Mouse (Mus musculus) lung, embryonic 14.5 days (tissue): Measurements from ENCODE around the gene Dact2. TPM values are rescaled to one million over a fixed set of nuclear protein-coding genes. Genes with fewer than 3 reads are reported as not detected.

ENCODE experiments used
- ATAC-seq: fragments of 200-750 bp; cut with Nextera tagmentation; 2 replicates; pipeline ENCODE4 v1.8.0; 2017; ENCODE audit warnings: mild to moderate bottlenecking, moderate TSS enrichment, moderate library complexity; ENCODE audit not compliant: insufficient read depth
- DNase-seq: peaks from one replicate; pipeline ENCODE4 v3.0.0-alpha.2; 2015
- H3K27ac ChIP-seq: fragments of 300-500 bp; sonication (generic); 2 replicates; pipeline ENCODE4 v1.5.1; 2014; ENCODE audit warnings: low read depth, mild to moderate bottlenecking, moderate library complexity
- H3K27me3 ChIP-seq: fragments of 300-500 bp; sonication (generic); 2 replicates; pipeline ENCODE4 v1.6.1; 2014; ENCODE audit warnings: low read length, control low read depth; ENCODE audit not compliant: insufficient read depth
- H3K36me3 ChIP-seq: fragments of 300-500 bp; sonication (generic); 2 replicates; pipeline ENCODE4 v1.6.1; 2014; ENCODE audit warnings: control low read depth; ENCODE audit not compliant: insufficient read depth
- H3K4me1 ChIP-seq: fragments of 300-500 bp; sonication (generic); 2 replicates; pipeline ENCODE4 v1.6.1; 2014; ENCODE audit warnings: antibody characterized with exemption, control low read depth; ENCODE audit not compliant: insufficient read depth
- H3K4me2 ChIP-seq: fragments of 300-500 bp; sonication (generic); 2 replicates; pipeline ENCODE4 v1.6.1; 2014; ENCODE audit warnings: mild to moderate bottlenecking
- H3K4me3 ChIP-seq: fragments of 300-500 bp; sonication (generic); 2 replicates; pipeline ENCODE4 v1.5.1; 2014; ENCODE audit warnings: low read depth, low read length
- H3K9ac ChIP-seq: fragments of 300-500 bp; sonication (generic); 2 replicates; pipeline ENCODE4 v1.6.1; 2014
- H3K9me3 ChIP-seq: fragments of 300-500 bp; sonication (generic); 2 replicates; pipeline ENCODE4 v1.6.1; 2016; ENCODE audit warnings: low read depth, low read length, control low read depth
- CTCF ChIP-seq: IDR thresholded peaks from 2 replicates; pipeline ENCODE4 v1.5.1; 2016; ENCODE audit warnings: antibody characterized with exemption, low read depth
- WGBS: fragments of 180-500 bp; shearing (Covaris S2); extraction: QIAGEN DNeasy Blood & Tissue Kit; methylation state at CpG from one replicate; pipeline ENCODE4 v1.1.7; 2014; 5-methylcytosine and 5-hydroxymethylcytosine counted together
- polyA plus RNA-seq: library from polyadenylated mRNA; unstranded; fragments of >200 nt; fragmentation: Nextera tagmentation; extraction: Ambion mirVana; gene quantifications from 2 replicates; pipeline ENCODE4 v1.2.1, GENCODE M21; 2014

The Dact2 gene
- polyA plus RNA-seq, 1 experiment from 2014 or later = 7.5 TPM

- no peak overlapping the region for H3K4me2 ChIP-seq
- no peak overlapping the region for H3K27ac ChIP-seq
- no peak for ATAC-seq
- no peak for TF ChIP-seq CTCF
- DNase-seq = no peak
- no peaks in the 10 kb centered on the region for H3K4me1 ChIP-seq
- H3K36me3 ChIP-seq = no peaks in the 10 kb centered on the region
- H3K9ac ChIP-seq = no peak overlapping the region
- 75% methylated on average over 7 of the region's 7 CpGs for WGBS
- no peaks in the 10 kb centered on the region for H3K27me3 ChIP-seq
- H3K9me3 ChIP-seq = no peaks in the 10 kb centered on the region
- no peak overlapping the region for H3K4me3 ChIP-seq
These were observed 8.7 kb upstream of the Dact2 start for GRCm38 (mm10) chr17:14212796-14213195.

GRCm38 (mm10) chr17:14207093-14207561 lies 3.0 kb upstream of the Dact2 start:
- DNase-seq = no peak
- no peaks in the 10 kb centered on the region for H3K4me1 ChIP-seq
- 21% methylated on average over 5 of the region's 5 CpGs for WGBS
- peaks cover 34% of the 10 kb centered on the region for H3K27me3 ChIP-seq
- no peaks in the 10 kb centered on the region for H3K36me3 ChIP-seq
- no peak overlapping the region for H3K4me3 ChIP-seq
- ATAC-seq = no peak
- H3K9ac ChIP-seq = no peak overlapping the region
- no peak overlapping the region for H3K4me2 ChIP-seq
- no peak for TF ChIP-seq CTCF
- no peak overlapping the region for H3K27ac ChIP-seq
- H3K9me3 ChIP-seq = no peaks in the 10 kb centered on the region

- peaks cover 45% of the 10 kb centered on the region for H3K27me3 ChIP-seq
- no peak overlapping the region for H3K4me2 ChIP-seq
- ATAC-seq = 0 out of 2 replicates have a peak, but pooled peaks have one; percentile 12
These were observed 2.0 kb upstream of the Dact2 start for GRCm38 (mm10) chr17:14206062-14206461.

GRCm38 (mm10) chr17:14205236-14205635 lies 1.1 kb upstream of the Dact2 start:
- ATAC-seq (no peak), DNase-seq (no peak)
- Histone ChIP-seq H3K4me3 (no peak overlapping the region), H3K36me3 (no peaks in the 10 kb centered on the region), H3K27me3 (peaks cover 46% of the 10 kb centered on the region), H3K27ac (no peak overlapping the region), H3K4me1 (peaks cover under 1% of the 10 kb centered on the region), H3K4me2 (no peak overlapping the region), H3K9me3 (no peaks in the 10 kb centered on the region), H3K9ac (no peak overlapping the region)
- TF ChIP-seq CTCF = no peak
- WGBS = 79% methylated on average over 3 of the region's 3 CpGs

More at GRCm38 (mm10) chr17:14206062-14206461, 2.0 kb upstream of the Dact2 start:
- no peak overlapping the region for H3K27ac ChIP-seq
- H3K36me3 ChIP-seq = no peaks in the 10 kb centered on the region
- no peaks in the 10 kb centered on the region for H3K9me3 ChIP-seq
- no peaks in the 10 kb centered on the region; the same call in none of the 2 replicates for H3K4me1 ChIP-seq
- H3K9ac ChIP-seq = no peak overlapping the region
- H3K4me3 ChIP-seq = no peak overlapping the region
- TF ChIP-seq CTCF = peak; percentile 96
- WGBS = 30% methylated on average over 3 of the region's 3 CpGs
- peak; percentile 92 for DNase-seq

- TF ChIP-seq CTCF = no peak
- H3K4me1 ChIP-seq = peaks cover 3% of the 10 kb centered on the region
- DNase-seq = peak; percentile 59
These were observed 773 bp downstream of the Dact2 start for GRCm38 (mm10) chr17:14203121-14203941.

GRCm38 (mm10) chr17:14202291-14203030 lies 1.6 kb downstream of the Dact2 start:
- H3K9ac ChIP-seq = peak overlapping the region; percentile 71
- ATAC-seq = no peak
- 3% methylated on average over 18 of the region's 18 CpGs for WGBS

More at GRCm38 (mm10) chr17:14203121-14203941, 773 bp downstream of the Dact2 start:
- peak overlapping the region; percentile 82 for H3K4me2 ChIP-seq
- no peaks in the 10 kb centered on the region for H3K36me3 ChIP-seq
- peak overlapping the region; percentile 83 for H3K27ac ChIP-seq
- H3K9ac ChIP-seq = peak overlapping the region; percentile 71
- ATAC-seq = peak; percentile 63
- under 1% methylated on average over 90 of the region's 97 CpGs for WGBS
- H3K9me3 ChIP-seq = no peaks in the 10 kb centered on the region
- peaks cover 46% of the 10 kb centered on the region for H3K27me3 ChIP-seq
- H3K4me3 ChIP-seq = peak overlapping the region; percentile 63

More at GRCm38 (mm10) chr17:14202291-14203030, 1.6 kb downstream of the Dact2 start:
- H3K4me2 ChIP-seq = peak overlapping the region; percentile 82
- peak overlapping the region; percentile 63 for H3K4me3 ChIP-seq
- H3K4me1 ChIP-seq = peaks cover 3% of the 10 kb centered on the region
- H3K9me3 ChIP-seq = no peaks in the 10 kb centered on the region
- peaks cover 5% of the 10 kb centered on the region; the same call in 1 of the 2 replicates for H3K36me3 ChIP-seq
- peaks cover 46% of the 10 kb centered on the region for H3K27me3 ChIP-seq
- TF ChIP-seq CTCF = no peak
- peak; percentile 21 for DNase-seq
- H3K27ac ChIP-seq = 0 out of 2 replicates have a peak overlapping the region, but pooled peaks have one; percentile 83
